Mouse (Mus musculus): ENCODE measurements at regions not wholly inside any gene's neighbourhood (a gene's known extent, or its start where the extent isn't known, plus 50 kb on each side); places are given as distances from the start of the nearest gene placed in this dataset.

DNA sequence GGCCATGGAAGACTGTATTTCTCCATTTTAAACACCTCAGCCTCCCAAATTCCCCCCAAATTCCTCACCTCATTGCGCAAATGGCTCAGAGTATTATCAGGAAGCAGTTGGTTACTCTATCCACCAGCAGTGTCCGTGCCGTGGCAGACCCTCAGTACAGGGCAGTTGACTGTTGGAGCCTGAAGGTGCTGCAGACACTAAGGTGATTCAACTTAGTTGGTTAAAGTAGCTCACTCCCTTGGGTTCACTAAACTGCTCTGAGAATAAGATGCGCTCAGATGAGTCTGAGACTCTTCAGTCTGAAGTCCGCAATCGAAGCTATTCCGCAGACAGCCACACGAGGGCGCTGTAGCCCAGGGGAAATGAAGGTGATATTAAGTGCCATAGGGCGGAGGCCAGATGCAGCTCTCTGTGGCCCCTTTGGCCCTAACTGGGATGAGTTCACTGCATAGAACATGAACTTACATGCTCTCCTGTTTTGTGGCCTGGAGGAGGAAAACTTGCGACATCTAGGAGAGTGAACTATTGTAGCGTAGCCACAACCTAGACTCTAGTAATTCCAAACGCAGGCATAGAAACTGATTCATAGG lies 62.9 kb downstream of the Amer3 start:
- no peak overlapping the region for H3K4me3 ChIP-seq (ENCODE audit: low read length)
- no peaks in the 10 kb centered on the region for H3K36me3 ChIP-seq (ENCODE audit: control insufficient read depth, insufficient read depth, low read length)
- H3K9ac ChIP-seq (ENCODE audit: low read depth, low read length): no peak overlapping the region
- H3K27me3 ChIP-seq (ENCODE audit: control insufficient read depth, insufficient read depth, low read length): no peaks in the 10 kb centered on the region
- no peak for ATAC-seq (ENCODE audit: low FRiP score, low TSS enrichment)
- H3K4me1 ChIP-seq (ENCODE audit: control insufficient read depth, insufficient read depth, low read length): no peaks in the 10 kb centered on the region
- no peak overlapping the region for H3K27ac ChIP-seq (ENCODE audit: low read depth, low read length)
- H3K4me2 ChIP-seq (replicated peaks; ENCODE audit: low read depth, low read length): no peak overlapping the region
- WGBS: 32% methylated on average over 13 of the region's 13 CpGs
- H3K9me3 ChIP-seq (ENCODE audit: control insufficient read depth, low read length): no peaks in the 10 kb centered on the region

DNA sequence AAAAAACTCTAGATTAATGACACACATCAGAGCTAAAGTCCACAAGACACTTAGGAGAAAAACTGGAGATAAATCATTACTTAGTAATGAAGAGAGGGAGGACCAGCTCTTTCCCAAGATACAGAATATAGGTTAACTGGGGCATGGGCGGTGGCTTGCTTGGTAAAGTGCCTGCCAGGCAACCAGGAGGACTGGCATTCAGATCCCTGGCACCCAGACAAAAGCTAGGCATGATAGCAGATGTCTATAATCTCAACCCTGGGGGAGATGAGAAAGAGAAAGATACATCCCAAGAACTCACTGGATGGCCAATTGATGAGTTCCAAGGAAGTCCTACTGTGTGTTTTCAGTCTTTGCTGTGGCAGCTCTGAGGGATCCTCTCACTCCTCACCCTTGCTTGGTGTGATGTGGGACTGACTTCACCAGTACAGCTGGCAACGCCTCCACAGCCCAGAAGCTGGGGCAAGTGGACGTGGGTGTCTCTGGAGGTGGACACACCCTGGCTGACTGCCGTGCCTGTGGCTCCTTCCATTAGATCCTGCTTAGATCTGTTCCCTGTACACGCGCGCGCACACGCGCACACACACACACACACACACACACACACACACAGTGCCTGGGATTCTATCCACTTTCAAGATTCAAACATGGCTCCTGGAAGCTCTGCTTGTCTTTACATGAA lies 74.6 kb downstream of the Amer3 start:
- Histone ChIP-seq H3K4me1 (ENCODE audit: control insufficient read depth, insufficient read depth, low read length) (no peaks in the 10 kb centered on the region), H3K36me3 (ENCODE audit: control insufficient read depth, insufficient read depth, low read length) (no peaks in the 10 kb centered on the region), H3K4me2 (replicated peaks; ENCODE audit: low read depth, low read length) (no peak overlapping the region), H3K4me3 (ENCODE audit: low read length) (no peak overlapping the region), H3K27ac (ENCODE audit: low read depth, low read length) (no peak overlapping the region), H3K9me3 (ENCODE audit: control insufficient read depth, low read length) (no peaks in the 10 kb centered on the region), H3K27me3 (ENCODE audit: control insufficient read depth, insufficient read depth, low read length) (no peaks in the 10 kb centered on the region), H3K9ac (ENCODE audit: low read depth, low read length) (no peak overlapping the region)
- WGBS: 93% methylated on average over 10 of the region's 10 CpGs
- no peak for ATAC-seq (ENCODE audit: low FRiP score, low TSS enrichment)

DNA sequence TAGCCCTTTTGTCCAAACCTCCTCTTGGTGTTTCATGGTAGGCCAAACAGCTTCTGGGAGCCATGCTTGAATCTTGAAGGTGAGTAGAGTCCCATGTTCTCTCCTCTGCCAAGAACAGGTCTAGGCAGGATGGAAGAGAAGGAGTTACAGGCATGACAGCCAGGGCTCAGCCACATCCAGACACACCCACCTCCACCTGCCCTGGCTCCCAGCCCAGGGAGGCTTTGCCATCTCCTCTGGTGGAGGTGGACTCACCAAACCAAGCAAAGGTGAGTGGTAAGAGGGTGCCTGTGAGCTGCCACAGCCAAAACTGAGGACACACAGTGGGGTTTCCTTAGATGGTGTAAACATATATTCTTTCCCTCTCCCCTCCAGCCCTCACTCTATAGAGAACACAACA lies 78.0 kb downstream of the Amer3 start:
- Histone ChIP-seq H3K9me3 (ENCODE audit: control insufficient read depth, low read length) (no peaks in the 10 kb centered on the region), H3K9ac (ENCODE audit: low read depth, low read length) (no peak overlapping the region), H3K36me3 (ENCODE audit: control insufficient read depth, insufficient read depth, low read length) (no peaks in the 10 kb centered on the region), H3K4me3 (ENCODE audit: low read length) (no peak overlapping the region), H3K27me3 (ENCODE audit: control insufficient read depth, insufficient read depth, low read length) (no peaks in the 10 kb centered on the region), H3K4me2 (replicated peaks; ENCODE audit: low read depth, low read length) (no peak overlapping the region), H3K4me1 (ENCODE audit: control insufficient read depth, insufficient read depth, low read length) (no peaks in the 10 kb centered on the region), H3K27ac (ENCODE audit: low read depth, low read length) (no peak overlapping the region)
- ATAC-seq (ENCODE audit: low FRiP score, low TSS enrichment): no peak

DNA sequence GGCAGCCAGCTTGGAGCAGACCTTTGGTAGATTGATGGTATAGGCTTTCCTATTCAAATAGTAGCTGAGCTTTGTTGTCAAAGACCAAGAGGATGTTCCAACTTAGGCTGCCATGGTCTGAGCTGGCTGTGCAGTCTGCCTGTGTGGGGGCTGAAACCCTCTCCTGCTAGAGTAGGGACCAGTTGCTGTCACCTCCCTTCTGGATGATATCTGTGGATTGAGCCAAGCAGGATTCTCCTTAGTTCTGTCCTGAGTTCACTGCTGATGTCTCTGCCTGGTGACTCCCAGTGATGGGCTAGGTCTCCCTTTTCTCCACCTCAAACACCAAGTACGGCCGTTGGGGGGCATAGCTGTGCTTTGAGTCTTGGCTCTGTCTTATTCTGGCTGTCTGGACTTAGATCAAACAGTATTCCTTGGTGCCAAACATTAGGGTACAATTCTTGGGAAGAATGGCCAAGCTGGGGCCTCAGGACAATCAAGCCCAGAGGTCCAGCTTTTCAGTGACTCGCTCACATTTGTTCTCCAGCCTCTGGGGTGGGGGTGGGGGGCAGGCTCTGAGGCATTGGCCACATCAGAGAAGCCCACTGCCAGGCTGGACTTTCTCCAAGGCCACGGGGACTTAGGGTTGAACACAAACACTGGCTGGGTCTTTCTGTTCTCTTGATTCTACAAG lies 84.6 kb downstream of the Amer3 start:
- H3K9me3 ChIP-seq (ENCODE audit: control insufficient read depth, low read length): no peaks in the 10 kb centered on the region
- H3K36me3 ChIP-seq (ENCODE audit: control insufficient read depth, insufficient read depth, low read length): no peaks in the 10 kb centered on the region
- no peaks in the 10 kb centered on the region for H3K4me1 ChIP-seq (ENCODE audit: control insufficient read depth, insufficient read depth, low read length)
- no peak overlapping the region for H3K9ac ChIP-seq (ENCODE audit: low read depth, low read length)
- no peak overlapping the region for H3K4me3 ChIP-seq (ENCODE audit: low read length)
- 68% methylated on average over 4 of the region's 4 CpGs for WGBS
- H3K27ac ChIP-seq (ENCODE audit: low read depth, low read length): no peak overlapping the region
- no peaks in the 10 kb centered on the region for H3K27me3 ChIP-seq (ENCODE audit: control insufficient read depth, insufficient read depth, low read length)
- ATAC-seq (ENCODE audit: low FRiP score, low TSS enrichment): no peak
- no peak overlapping the region for H3K4me2 ChIP-seq (replicated peaks; ENCODE audit: low read depth, low read length)

DNA sequence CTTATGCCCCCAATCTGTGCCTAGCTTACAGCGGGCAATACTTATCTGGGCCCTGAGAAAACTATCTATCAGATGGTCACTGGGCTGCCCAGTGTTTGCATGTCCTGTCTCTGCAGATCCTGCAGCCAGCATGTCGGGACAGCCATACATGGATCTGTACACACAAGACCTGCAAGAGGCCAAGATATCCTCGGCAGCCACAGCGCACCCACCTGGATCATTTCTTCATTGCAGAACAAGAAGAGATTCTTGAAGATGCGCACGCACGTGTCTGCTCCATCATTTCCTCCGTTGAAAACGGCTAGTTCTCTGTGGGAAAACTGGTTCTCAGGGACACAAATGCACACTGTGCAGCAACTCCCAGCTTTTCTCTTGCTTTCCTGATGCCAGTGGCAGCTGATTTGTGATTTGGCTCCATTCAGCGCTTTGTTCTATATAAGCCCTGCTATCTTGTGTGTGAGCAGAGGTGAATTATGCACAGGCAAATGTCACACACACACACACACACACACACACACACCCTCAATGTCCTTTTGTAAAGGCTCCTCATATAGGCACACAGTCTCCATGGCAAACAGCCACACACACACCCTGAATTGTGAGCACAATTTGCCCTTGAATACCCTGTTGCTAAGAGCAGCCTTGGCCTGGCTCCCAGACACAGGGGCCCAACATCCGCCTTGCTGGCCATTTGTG lies 85.5 kb downstream of the Amer3 start:
- no peak for ATAC-seq (ENCODE audit: low FRiP score, low TSS enrichment)
- 82% methylated on average over 11 of the region's 11 CpGs for WGBS
- Histone ChIP-seq H3K27me3 (ENCODE audit: control insufficient read depth, insufficient read depth, low read length) (no peaks in the 10 kb centered on the region), H3K9me3 (ENCODE audit: control insufficient read depth, low read length) (no peaks in the 10 kb centered on the region), H3K4me2 (replicated peaks; ENCODE audit: low read depth, low read length) (no peak overlapping the region), H3K4me1 (ENCODE audit: control insufficient read depth, insufficient read depth, low read length) (no peaks in the 10 kb centered on the region), H3K4me3 (ENCODE audit: low read length) (no peak overlapping the region), H3K27ac (ENCODE audit: low read depth, low read length) (no peak overlapping the region), H3K9ac (ENCODE audit: low read depth, low read length) (no peak overlapping the region), H3K36me3 (ENCODE audit: control insufficient read depth, insufficient read depth, low read length) (no peaks in the 10 kb centered on the region)

DNA sequence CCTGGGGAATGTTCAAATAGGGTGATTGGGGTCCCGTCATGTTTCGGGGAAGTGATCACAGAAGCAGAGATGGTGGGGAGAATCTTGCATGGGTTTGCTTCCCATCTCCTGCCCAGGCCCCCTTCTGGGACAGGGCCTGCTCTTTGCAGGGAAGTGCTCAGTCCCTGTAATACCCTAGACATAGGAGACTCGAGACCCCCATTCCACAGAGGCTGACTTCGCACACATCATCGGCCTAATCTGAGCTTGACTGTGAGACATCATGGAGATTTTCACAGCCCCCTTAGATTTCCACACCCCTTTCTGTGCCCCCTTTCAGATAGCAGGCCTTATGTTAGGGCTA lies 86.0 kb downstream of the Amer3 start:
- Histone ChIP-seq H3K27me3 (ENCODE audit: control insufficient read depth, insufficient read depth, low read length) (no peaks in the 10 kb centered on the region), H3K9ac (ENCODE audit: low read depth, low read length) (no peak overlapping the region)
- 89% methylated on average over 5 of the region's 5 CpGs for WGBS

DNA sequence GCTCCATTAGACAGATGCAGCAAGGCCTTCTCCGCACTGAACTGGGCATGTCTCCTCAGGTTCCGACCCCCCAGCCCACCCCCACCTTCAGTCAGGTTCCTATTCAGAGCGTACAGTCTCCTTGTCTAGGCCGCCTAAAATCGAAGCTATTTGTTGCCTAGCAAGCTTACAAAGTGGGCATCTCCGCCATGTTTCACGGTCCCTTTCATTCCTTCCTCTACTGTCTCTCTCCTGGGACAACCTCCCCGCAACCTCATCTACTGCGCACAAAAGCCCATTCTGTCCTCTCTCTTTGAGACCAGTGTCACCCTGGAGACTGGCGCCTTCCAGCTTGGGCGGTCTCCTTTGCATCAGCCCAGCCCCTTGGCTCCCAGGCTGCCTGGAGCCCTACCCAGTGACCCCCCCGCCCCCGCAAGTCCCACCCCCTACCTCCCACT lies 86.8 kb downstream of the Amer3 start:
- 85% methylated on average over 13 of the region's 13 CpGs for WGBS
- H3K27me3 ChIP-seq (ENCODE audit: control insufficient read depth, insufficient read depth, low read length): no peaks in the 10 kb centered on the region
- no peaks in the 10 kb centered on the region for H3K36me3 ChIP-seq (ENCODE audit: control insufficient read depth, insufficient read depth, low read length)
- no peaks in the 10 kb centered on the region for H3K9me3 ChIP-seq (ENCODE audit: control insufficient read depth, low read length)
- no peak overlapping the region for H3K9ac ChIP-seq (ENCODE audit: low read depth, low read length)
- no peak overlapping the region for H3K4me3 ChIP-seq (ENCODE audit: low read length)
- H3K4me1 ChIP-seq (ENCODE audit: control insufficient read depth, insufficient read depth, low read length): no peaks in the 10 kb centered on the region
- ATAC-seq (ENCODE audit: low FRiP score, low TSS enrichment): no peak
- H3K27ac ChIP-seq (ENCODE audit: low read depth, low read length): no peak overlapping the region
- H3K4me2 ChIP-seq (replicated peaks; ENCODE audit: low read depth, low read length): no peak overlapping the region

More for the DNA sequence above, 86.0 kb downstream of the Amer3 start:
- H3K27ac ChIP-seq (ENCODE audit: low read depth, low read length): no peak overlapping the region
- no peak overlapping the region for H3K4me3 ChIP-seq (ENCODE audit: low read length)
- H3K4me1 ChIP-seq (ENCODE audit: control insufficient read depth, insufficient read depth, low read length): no peaks in the 10 kb centered on the region
- ATAC-seq (ENCODE audit: low FRiP score, low TSS enrichment): no peak
- no peaks in the 10 kb centered on the region for H3K9me3 ChIP-seq (ENCODE audit: control insufficient read depth, low read length)
- H3K36me3 ChIP-seq (ENCODE audit: control insufficient read depth, insufficient read depth, low read length): no peaks in the 10 kb centered on the region
- no peak overlapping the region for H3K4me2 ChIP-seq (replicated peaks; ENCODE audit: low read depth, low read length)

DNA sequence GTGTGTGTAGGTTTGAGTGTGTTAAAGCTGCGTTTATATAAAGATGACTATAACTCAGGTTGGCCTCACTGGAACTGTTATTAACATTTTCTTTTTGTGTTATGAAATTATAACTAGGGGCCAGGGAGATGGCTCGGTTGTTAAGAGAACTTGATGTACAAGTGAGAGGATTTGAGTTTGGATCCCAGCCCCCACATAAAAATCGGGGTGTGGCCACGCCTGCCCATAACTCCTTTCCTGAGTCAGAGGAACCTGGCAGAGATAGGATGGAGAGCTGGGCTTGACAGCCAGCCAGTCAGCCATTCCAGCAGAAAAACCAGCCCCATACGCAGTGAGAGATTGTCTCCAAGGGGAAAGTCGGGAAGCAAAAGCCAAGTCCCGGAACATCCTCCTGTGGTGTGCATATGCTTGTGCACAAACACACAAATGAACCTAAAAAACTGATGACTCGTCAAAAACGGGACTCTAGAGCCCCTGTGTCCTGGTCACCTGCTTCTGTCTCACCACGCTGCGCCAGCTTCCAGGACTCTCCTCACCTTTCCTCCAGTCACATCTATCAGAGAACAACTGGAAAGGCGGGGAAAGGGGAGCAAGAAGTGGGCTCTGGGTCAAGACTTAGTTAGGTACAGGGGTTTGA lies 97.8 kb downstream of the Amer3 start:
- WGBS: 47% methylated on average over 12 of the region's 12 CpGs
- no peak overlapping the region for H3K9ac ChIP-seq (ENCODE audit: low read depth, low read length)
- H3K4me2 ChIP-seq (replicated peaks; ENCODE audit: low read depth, low read length): no peak overlapping the region
- peaks cover 34% of the 10 kb centered on the region for H3K27me3 ChIP-seq (ENCODE audit: control insufficient read depth, insufficient read depth, low read length)
- H3K4me1 ChIP-seq (ENCODE audit: control insufficient read depth, insufficient read depth, low read length): peaks cover 3% of the 10 kb centered on the region; the same call in 1 of the 2 replicates
- no peaks in the 10 kb centered on the region for H3K9me3 ChIP-seq (ENCODE audit: control insufficient read depth, low read length)
- H3K4me3 ChIP-seq (ENCODE audit: low read length): peak overlapping the region; percentile 46; the same call in 1 of the 2 replicates
- no peak overlapping the region for H3K27ac ChIP-seq (ENCODE audit: low read depth, low read length)
- no peak for ATAC-seq (ENCODE audit: low FRiP score, low TSS enrichment)
- no peaks in the 10 kb centered on the region for H3K36me3 ChIP-seq (ENCODE audit: control insufficient read depth, insufficient read depth, low read length)
